9 mouse cellular contexts compared by ENCODE assay signal in the genomic region with DNA sequence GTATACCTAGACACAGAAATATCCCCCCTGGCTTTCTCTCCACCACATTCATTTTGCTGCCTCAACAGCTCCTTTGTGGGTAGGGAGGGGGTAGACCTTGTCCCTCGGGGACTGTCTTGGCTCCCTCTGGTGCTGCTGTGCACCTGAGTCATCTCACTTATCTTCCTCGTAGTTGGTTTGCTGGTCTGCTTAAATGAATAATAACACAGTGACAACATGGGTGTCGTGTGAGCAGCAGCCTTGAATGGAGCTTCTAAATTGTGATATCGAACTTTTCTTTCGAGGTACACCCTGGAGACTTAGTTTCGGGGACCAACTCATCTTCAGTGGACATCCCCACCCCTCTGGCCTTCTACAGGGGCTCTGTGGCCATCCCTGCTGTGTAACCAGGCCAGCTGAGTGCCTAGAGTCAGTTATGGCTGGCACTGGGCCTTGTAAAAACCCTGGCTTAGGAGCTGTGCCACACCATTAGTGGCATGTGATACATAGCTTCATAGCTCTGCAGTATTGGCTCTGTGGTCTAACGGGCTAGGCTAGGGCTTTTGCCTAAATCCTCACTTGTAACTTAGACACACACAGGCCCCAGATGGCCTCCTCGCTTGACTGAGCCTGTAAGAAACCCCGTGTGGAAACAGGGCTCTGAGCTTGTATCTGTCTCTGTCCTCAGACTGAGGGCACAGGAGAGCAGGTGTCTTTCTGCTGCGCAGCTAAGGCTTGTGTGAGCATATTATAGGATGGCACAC. TPM values are rescaled to one million over a fixed set of nuclear protein-coding genes. Genes with fewer than 3 reads are reported as not detected.
A peak's percentile ranks its signal among the peaks of the same experiment; 100 is the strongest.
DNase-seq lines count a peak whose midpoint lies in the region; ATAC-seq and TF ChIP-seq lines count a peak whose summit lies in the region.
"Had no signal": no experiment of that assay in that cellular context is flagged by ENCODE, and none has a peak within 500 bp of the region (broad histone marks: within the 10 kb centered on the region; RNA-seq: fewer than 3 reads in every experiment).

No protein-coding gene starts in this region.

- peaks cover 36% of the 10 kb centered on the region for H3K4me1 ChIP-seq in hindbrain, postnatal 0 days (ENCODE audit: insufficient read depth, low read length)
- peaks cover 8% of the 10 kb centered on the region for H3K4me1 ChIP-seq in hindbrain, embryonic 11.5 days (replicated peaks; ENCODE audit: control insufficient read depth, insufficient read depth, low read length)

- no peaks in the 10 kb centered on the region for H3K9me3 ChIP-seq in hindbrain, postnatal 0 days (ENCODE audit: low read length)
- H3K9me3 ChIP-seq in hindbrain, embryonic 11.5 days (ENCODE audit: control insufficient read depth, low read length), result no peaks in the 10 kb centered on the region
- H3K9me3 ChIP-seq: intestine, embryonic 15.5 days had no signal

- peak overlapping the region; percentile 52 for H3K27ac ChIP-seq in hindbrain, postnatal 0 days
- H3K27ac ChIP-seq in hindbrain, embryonic 11.5 days (ENCODE audit: low read depth, low read length), result no peak overlapping the region
- H3K27ac ChIP-seq: intestine, embryonic 15.5 days had no signal

- peak; percentile 33; the same call in 1 of the 2 replicates for ATAC-seq in hindbrain, postnatal 0 days
- ATAC-seq in hindbrain, embryonic 11.5 days (ENCODE audit: low FRiP score), result no peak
- peak; percentile 76 for ATAC-seq in Patski
- ATAC-seq in frontal cortex, adult (ENCODE audit: low TSS enrichment), result no peak
- ATAC-seq in erythroblast, adult 5-6 weeks (replicated peaks; ENCODE audit: low FRiP score, poor library complexity, severe bottlenecking), result no peak
- ATAC-seq: intestine, embryonic 15.5 days had no signal

- no peaks in the 10 kb centered on the region for H3K27me3 ChIP-seq in hindbrain, postnatal 0 days (ENCODE audit: insufficient read depth, low read length)
- H3K27me3 ChIP-seq in hindbrain, embryonic 11.5 days (ENCODE audit: control insufficient read depth, insufficient read depth, low read length), result no peaks in the 10 kb centered on the region
- no peaks in the 10 kb centered on the region for H3K27me3 ChIP-seq in Patski
- H3K27me3 ChIP-seq: intestine, embryonic 15.5 days had no signal

- POLR2A ChIA-PET in Patski (lab: Charles Lee), result interaction anchor here (0.5 to 1.4 kb wide), 3 partner anchors 28 to 49 kb away, joined by 3 read pairs; no protein-coding TSS in a partner anchor

- WGBS in hindbrain, postnatal 0 days, result 49% methylated on average over 10 of the region's 10 CpGs
- 79% methylated on average over 10 of the region's 10 CpGs for WGBS in hindbrain, embryonic 11.5 days

- no peak for TF ChIP-seq CTCF in hindbrain, postnatal 0 days (IDR thresholded peaks at IDR 0.05; ENCODE audit: low read depth)
- no peak for TF ChIP-seq CTCF in Patski (IDR thresholded peaks at IDR 0.05)

- H3K9ac ChIP-seq in hindbrain, postnatal 0 days (replicated peaks; ENCODE audit: low read length), result no peak overlapping the region
- no peak overlapping the region for H3K9ac ChIP-seq in hindbrain, embryonic 11.5 days (ENCODE audit: low read depth, low read length)
- H3K9ac ChIP-seq: intestine, embryonic 15.5 days had no signal

- peak; percentile 65 for DNase-seq in hindbrain, postnatal 0 days (ENCODE audit: low spot score)
- DNase-seq in hindbrain, embryonic 11.5 days (ENCODE audit: low spot score), result no peak
- no peak for DNase-seq in Patski (ENCODE audit: low read depth, low spot score)
- peak; percentile 75 for DNase-seq in cerebellum, postnatal 36 days
- peak; percentile 55 for DNase-seq in retina, embryonic 14.5 days (ENCODE audit: low spot score)
- DNase-seq in T-cell, adult 2 months (ENCODE audit: low spot score), result no peak

- H3K4me2 ChIP-seq in hindbrain, postnatal 0 days (ENCODE audit: low read depth, low read length), result no peak overlapping the region
- no peak overlapping the region for H3K4me2 ChIP-seq in hindbrain, embryonic 11.5 days (replicated peaks; ENCODE audit: low read depth, low read length)
- H3K4me2 ChIP-seq: intestine, embryonic 15.5 days had no signal

- no peak overlapping the region for H3K4me3 ChIP-seq in hindbrain, postnatal 0 days (ENCODE audit: low read length)
- no peak overlapping the region for H3K4me3 ChIP-seq in hindbrain, embryonic 11.5 days (ENCODE audit: low read depth, low read length)
- H3K4me3 ChIP-seq: intestine, embryonic 15.5 days had no signal

- no peaks in the 10 kb centered on the region for H3K36me3 ChIP-seq in hindbrain, postnatal 0 days (ENCODE audit: insufficient read depth, low read length)
- H3K36me3 ChIP-seq in hindbrain, embryonic 11.5 days (ENCODE audit: control insufficient read depth, insufficient read depth, low read length), result no peaks in the 10 kb centered on the region
- H3K36me3 ChIP-seq: intestine, embryonic 15.5 days had no signal

- in situ Hi-C loops in Patski (cut with MboI; ENCODE audit: low pct_unique_long_range_greater_than_20kb), result no loop called here

- CTCF ChIA-PET in Patski (lab: Charles Lee), result interaction anchor here (0.8 to 2.5 kb wide), 5 partner anchors 8 to 197 kb away, joined by 3 to 7 read pairs (median 4); no protein-coding TSS in a partner anchor

RNA-seq across cellular contexts. Expression of a gene that starts 53.0 kb away (rescaled TPM):
- 36.2 and 40.9 TPM in 2 replicates for total RNA-seq in hindbrain, postnatal 0 days (2014; rRNA removed)
- 18.6 and 19.0 TPM in 2 replicates for polyA plus RNA-seq in hindbrain, postnatal 0 days (2015; fragmentation: Nextera tagmentation; extraction: Ambion mirVana)
- polyA plus RNA-seq in hindbrain, embryonic 11.5 days (2014; fragmentation: Nextera tagmentation; extraction: Ambion mirVana), result 8.7 and 10.1 TPM in 2 replicates
- 44.1 TPM for polyA plus RNA-seq in Patski (2021)
- total RNA-seq in erythroblast, adult 5-6 weeks (2015; ENCODE audit: low replicate concordance), result 3.3 and 7.3 TPM in 2 replicates
- 8.4 and 11.0 TPM in 2 replicates for total RNA-seq in erythroblast, adult 5-6 weeks (2017; ENCODE audit: low replicate concordance)

Comparison
In these comparisons a context has a peak if more than half of its experiments do, and no peak if none do; other contexts are left out.
1. ATAC-seq: peak in hindbrain, postnatal 0 days (single experiment) and Patski (single experiment); none in hindbrain, embryonic 11.5 days (single experiment), frontal cortex, adult (single experiment) and erythroblast, adult 5-6 weeks (single experiment).
2. DNase-seq: peak in hindbrain, postnatal 0 days (single experiment), cerebellum, postnatal 36 days (2 of 2) and retina, embryonic 14.5 days (single experiment); none in hindbrain, embryonic 11.5 days (single experiment), Patski (single experiment) and T-cell, adult 2 months (single experiment).